ENCODE assay signal across 8 mouse cellular contexts in the genomic region with DNA sequence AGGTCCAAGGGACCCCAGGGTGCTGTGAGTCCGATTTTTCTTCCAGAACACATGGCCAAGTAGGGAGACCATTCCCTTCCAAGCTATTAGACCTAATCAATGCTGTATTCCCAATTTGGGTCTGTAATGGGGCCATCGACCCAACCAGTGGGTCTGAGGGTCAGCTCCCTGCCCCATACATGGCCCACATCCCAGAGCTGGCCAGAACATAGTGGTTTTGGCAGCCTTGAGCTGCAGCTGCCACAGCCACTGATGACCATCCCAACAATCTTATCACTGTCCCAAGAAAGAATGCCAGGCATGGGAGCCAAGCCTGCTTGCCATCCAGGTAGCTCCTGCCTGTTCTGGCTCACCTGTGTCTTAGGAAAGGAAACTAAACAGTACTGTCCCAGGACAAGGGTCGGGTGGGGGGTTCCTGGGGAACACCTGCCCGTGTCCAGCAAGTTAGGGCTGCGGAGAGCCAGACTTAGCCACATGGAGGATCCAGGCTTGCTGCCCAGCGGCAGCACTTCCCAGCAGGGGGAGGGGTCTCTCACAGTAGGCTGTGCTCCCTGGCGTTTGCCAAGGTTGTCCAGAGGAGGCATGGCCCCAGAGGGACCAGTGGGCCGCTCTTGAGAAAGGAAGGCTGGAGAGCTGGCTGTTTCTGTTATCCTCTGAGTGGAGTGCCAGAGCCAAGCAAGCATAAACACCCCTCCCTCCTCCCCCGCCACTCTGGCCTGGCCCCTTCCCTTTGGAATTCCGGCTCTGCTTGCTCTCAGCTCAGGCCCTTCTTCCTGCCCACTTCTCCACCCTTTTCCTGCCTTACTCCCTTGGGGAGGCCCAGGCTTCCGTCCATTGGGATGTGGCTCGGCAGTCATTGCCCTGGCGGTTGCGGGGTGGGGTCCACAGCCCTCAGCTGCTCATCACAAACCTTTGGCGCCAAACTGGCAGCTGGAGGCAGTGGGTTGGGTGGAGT. TPM values are rescaled to one million over a fixed set of nuclear protein-coding genes. Genes with fewer than 3 reads are reported as not detected.
A peak's percentile ranks its signal among the peaks of the same experiment; 100 is the strongest.
DNase-seq lines count a peak whose midpoint lies in the region; ATAC-seq and TF ChIP-seq lines count a peak whose summit lies in the region.

No protein-coding gene starts in this region.

- intact Hi-C loops in heart, postnatal 36 days (cut with DNase I), result no loop called here

- 0 out of 2 replicates have a peak, but pooled peaks have one; percentile 19 for TF ChIP-seq POLR2A in testis, adult 2 months (IDR thresholded peaks at IDR 0.05; ENCODE audit: control insufficient read depth, low read depth, low read length)

- no peak for ATAC-seq in forebrain, embryonic 13.5 days
- no peak for ATAC-seq in megakaryocyte progenitor cell, adult 5-6 weeks (replicated peaks; ENCODE audit: poor library complexity)

- H3K27ac ChIP-seq in forebrain, embryonic 13.5 days, result peak overlapping the region; percentile 31
- peak overlapping the region; percentile 88 for H3K27ac ChIP-seq in layer of hippocampus, adult 2 months
- peak overlapping the region; percentile 50 for H3K27ac ChIP-seq in testis, adult 2 months (ENCODE audit: control insufficient read depth, insufficient read depth, low read depth, low read length)

- DNase-seq in 3134 (ENCODE audit: extremely low read depth, insufficient read length, low spot score), result peak; percentile 84
- DNase-seq in adrenal gland, adult (ENCODE audit: inconsistent age in 2 of 2, low spot score in 1 of 2), result peak; percentile 76 to 84
- peak; percentile 83 to 88 for DNase-seq in heart, postnatal 36 days
- DNase-seq in layer of hippocampus, adult 2 months (ENCODE audit: low spot score in 2 of 2), result peak; percentile 60 to 72
- DNase-seq in lung, postnatal 10 days, result peak; percentile 95

- H3K9me3 ChIP-seq in forebrain, embryonic 13.5 days (replicated peaks), result no peaks in the 10 kb centered on the region

- WGBS in forebrain, embryonic 13.5 days, result 25% methylated on average over 15 of the region's 15 CpGs

- 0 out of 2 replicates have a peak, but pooled peaks have one; percentile 24 for TF ChIP-seq CTCF in layer of hippocampus, adult 2 months (conservative IDR thresholded peaks at IDR 0.05)
- no peak for TF ChIP-seq CTCF in testis, adult 2 months (IDR thresholded peaks at IDR 0.05; ENCODE audit: control insufficient read depth, insufficient read depth, insufficient replicate concordance, low read depth, low read length)

- peak overlapping the region; percentile 84 for H3K4me2 ChIP-seq in forebrain, embryonic 13.5 days

- peaks cover 44% of the 10 kb centered on the region for H3K36me3 ChIP-seq in forebrain, embryonic 13.5 days (ENCODE audit: poor library complexity, severe bottlenecking)
- no peaks in the 10 kb centered on the region for H3K36me3 ChIP-seq in testis, adult 2 months (ENCODE audit: control insufficient read depth, insufficient read depth, low read length)

- H3K4me1 ChIP-seq in forebrain, embryonic 13.5 days, result peaks cover 57% of the 10 kb centered on the region
- H3K4me1 ChIP-seq in testis, adult 2 months (ENCODE audit: control insufficient read depth, insufficient read depth, low read length), result peaks cover 28% of the 10 kb centered on the region

- H3K4me3 ChIP-seq in forebrain, embryonic 13.5 days, result peak overlapping the region; percentile 66
- peak overlapping the region; percentile 74 for H3K4me3 ChIP-seq in layer of hippocampus, adult 2 months
- peak overlapping the region; percentile 95 for H3K4me3 ChIP-seq in testis, adult 2 months (ENCODE audit: control insufficient read depth, low read depth, low read length)

- H3K9ac ChIP-seq in forebrain, embryonic 13.5 days, result peak overlapping the region; percentile 82

- peaks cover 5% of the 10 kb centered on the region; the same call in 1 of the 2 replicates for H3K27me3 ChIP-seq in forebrain, embryonic 13.5 days
- H3K27me3 ChIP-seq in testis, adult 2 months (ENCODE audit: control insufficient read depth, insufficient read depth, low read length), result no peaks in the 10 kb centered on the region

RNA-seq across cellular contexts. Expression of a gene that starts 2.3 kb away (rescaled TPM):
- 314 and 328 TPM in 2 replicates for polyA plus RNA-seq in forebrain, embryonic 13.5 days (2015; fragmentation: Nextera tagmentation; extraction: Ambion mirVana)
- total RNA-seq in heart, postnatal 36 days (2021), result 1,000 to 10,000 TPM; 1,482 to 1,552 TPM
- total RNA-seq in layer of hippocampus, adult 2 months (2021), result 10 to 100 TPM; 90.3 to 99.5 TPM
- polyA plus RNA-seq in testis, adult 2 months (2012; rRNA removed), result 178 and 179 TPM in 2 replicates
- total RNA-seq in megakaryocyte progenitor cell, adult 5-6 weeks (2015), result 0.77 and 1.1 TPM in 2 replicates
- 0.57 and 1.2 TPM in 2 replicates for total RNA-seq in megakaryocyte progenitor cell, adult 5-6 weeks (2017)

RNA-seq across cellular contexts. Expression of a gene that starts 3.8 kb away (rescaled TPM):
- polyA plus RNA-seq in forebrain, embryonic 13.5 days (2015; fragmentation: Nextera tagmentation; extraction: Ambion mirVana), result 35.9 and 40.0 TPM in 2 replicates
- total RNA-seq in heart, postnatal 36 days (2021), result 100 to 1,000 TPM; 190 to 198 TPM
- 10 to 100 TPM; 11.9 to 12.9 TPM for total RNA-seq in layer of hippocampus, adult 2 months (2021)
- 30.4 and 106 TPM in 2 replicates for polyA plus RNA-seq in testis, adult 2 months (2012; rRNA removed)
- total RNA-seq in megakaryocyte progenitor cell, adult 5-6 weeks (2015), result 139 and 158 TPM in 2 replicates
- 126 and 150 TPM in 2 replicates for total RNA-seq in megakaryocyte progenitor cell, adult 5-6 weeks (2017)

RNA-seq across cellular contexts. Expression of a gene that starts 13.9 kb away (rescaled TPM):
- 32.2 and 41.2 TPM in 2 replicates for polyA plus RNA-seq in forebrain, embryonic 13.5 days (2015; fragmentation: Nextera tagmentation; extraction: Ambion mirVana)
- total RNA-seq in heart, postnatal 36 days (2021), result under 1 TPM; 0.19 to 0.49 TPM
- 1 to 10 TPM; 1.3 to 1.4 TPM for total RNA-seq in layer of hippocampus, adult 2 months (2021)
- 46.9 and 48.0 TPM in 2 replicates for polyA plus RNA-seq in testis, adult 2 months (2012; rRNA removed)
- total RNA-seq in megakaryocyte progenitor cell, adult 5-6 weeks (2015), result 5.2 and 5.3 TPM in 2 replicates
- 14.6 and 17.8 TPM in 2 replicates for total RNA-seq in megakaryocyte progenitor cell, adult 5-6 weeks (2017)

RNA-seq across cellular contexts. Expression of a gene that starts 43.4 kb away (rescaled TPM):
- polyA plus RNA-seq in forebrain, embryonic 13.5 days (2015; fragmentation: Nextera tagmentation; extraction: Ambion mirVana), result 23.9 and 27.8 TPM in 2 replicates
- not detected for total RNA-seq in heart, postnatal 36 days (2021)
- 10 to 100 TPM; 19.7 to 20.7 TPM for total RNA-seq in layer of hippocampus, adult 2 months (2021)
- 1.0 and 1.3 TPM in 2 replicates for polyA plus RNA-seq in testis, adult 2 months (2012; rRNA removed)
- 0.17 TPM in 1 of 2 replicates, not detected in the other for total RNA-seq in megakaryocyte progenitor cell, adult 5-6 weeks (2015)
- total RNA-seq in megakaryocyte progenitor cell, adult 5-6 weeks (2017), result 0.12 TPM in 1 of 2 replicates, not detected in the other

RNA-seq across cellular contexts. Expression of a gene that starts 44.2 kb away (rescaled TPM):
- polyA plus RNA-seq in forebrain, embryonic 13.5 days (2015; fragmentation: Nextera tagmentation; extraction: Ambion mirVana), result 19.5 and 20.2 TPM in 2 replicates
- total RNA-seq in heart, postnatal 36 days (2021), result 10 to 100 TPM; 48.7 to 56.4 TPM
- 10 to 100 TPM; 76.0 to 76.9 TPM for total RNA-seq in layer of hippocampus, adult 2 months (2021)
- 57.9 and 63.9 TPM in 2 replicates for polyA plus RNA-seq in testis, adult 2 months (2012; rRNA removed)
- 61.2 and 66.3 TPM in 2 replicates for total RNA-seq in megakaryocyte progenitor cell, adult 5-6 weeks (2015)
- 32.4 TPM in 2 replicates for total RNA-seq in megakaryocyte progenitor cell, adult 5-6 weeks (2017)

Comparison
In these comparisons a context has a peak if more than half of its experiments do, and no peak if none do; other contexts are left out.
1. H3K27ac ChIP-seq: peak in every context shown above with its lines; median percentile 88 in layer of hippocampus, adult 2 months; 50 in testis, adult 2 months; 31 in forebrain, embryonic 13.5 days.
2. RNA of a gene that starts 2.3 kb away (total RNA-seq): 1,482 to 1,552 TPM in heart, postnatal 36 days and 90.3 to 99.5 TPM in layer of hippocampus, adult 2 months; 0.57 to 1.2 TPM in megakaryocyte progenitor cell, adult 5-6 weeks; every median in the first group is over 10 times any median in the second.
3. RNA of a gene that starts 3.8 kb away (total RNA-seq): 190 to 198 TPM in heart, postnatal 36 days and 126 to 158 TPM in megakaryocyte progenitor cell, adult 5-6 weeks; 11.9 to 12.9 TPM in layer of hippocampus, adult 2 months; every median in the first group is over 4 times any median in the second.
4. Peak in every context shown above with its lines, with median percentiles within 50 percentile points of each other: DNase-seq and H3K4me3 ChIP-seq.